Mouse (Mus musculus) kidney, postnatal 25 days (tissue): ENCODE data around the gene Slc23a2.
A peak's percentile ranks its signal among the peaks of the same experiment; 100 is the strongest.

Source experiments
- DNase-seq, 2 experiments: peaks; one replicate each; pipeline ENCODE4 v3.0.0; 2021; ENCODE audit warnings: mixed read lengths in 2 of 2

Slc23a2 gene

GRCm38 (mm10) chr2:132134758-132135157 lies 10.2 kb downstream of the Slc23a2 start:
- DNase-seq = no peak

- no peak for DNase-seq
These were observed 11.5 kb downstream of the Slc23a2 start for GRCm38 (mm10) chr2:132133436-132133835.

GRCm38 (mm10) chr2:132131266-132131665 lies 13.6 kb downstream of the Slc23a2 start:
- peak; percentile 81 to 94 for DNase-seq

GRCm38 (mm10) chr2:132129980-132130379 lies 14.9 kb downstream of the Slc23a2 start:
- no peak for DNase-seq

- DNase-seq = no peak
These were observed 15.7 kb downstream of the Slc23a2 start for GRCm38 (mm10) chr2:132129247-132129646.

- DNase-seq = no peak
These were observed 17.0 kb downstream of the Slc23a2 start for GRCm38 (mm10) chr2:132127904-132128303.

GRCm38 (mm10) chr2:132126292-132126691 lies 18.6 kb downstream of the Slc23a2 start:
- no peak for DNase-seq

- no peak for DNase-seq
These were observed 21.8 kb downstream of the Slc23a2 start for GRCm38 (mm10) chr2:132123063-132123462.

- DNase-seq = no peak
These were observed 23.9 kb downstream of the Slc23a2 start for GRCm38 (mm10) chr2:132121050-132121449.

GRCm38 (mm10) chr2:132118646-132119045 lies 26.3 kb downstream of the Slc23a2 start:
- no peak for DNase-seq

- DNase-seq = no peak
These were observed 29.0 kb downstream of the Slc23a2 start for GRCm38 (mm10) chr2:132115936-132116335.

- DNase-seq = peak in 1 of 2 experiments; percentile 37
These were observed 29.6 kb downstream of the Slc23a2 start for GRCm38 (mm10) chr2:132115344-132115743.

- peak in 1 of 2 experiments; percentile 68 for DNase-seq
These were observed 30.7 kb downstream of the Slc23a2 start for GRCm38 (mm10) chr2:132113962-132114759.

GRCm38 (mm10) chr2:132112319-132112718 lies 32.6 kb downstream of the Slc23a2 start:
- DNase-seq = no peak

GRCm38 (mm10) chr2:132111905-132112304 lies 33.0 kb downstream of the Slc23a2 start:
- DNase-seq = no peak

- peak; percentile 70 to 71 for DNase-seq
These were observed 33.6 kb downstream of the Slc23a2 start for GRCm38 (mm10) chr2:132111266-132111665.

- peak in 1 of 2 experiments; percentile 69 for DNase-seq
These were observed 34.2 kb downstream of the Slc23a2 start for GRCm38 (mm10) chr2:132110702-132111101.

GRCm38 (mm10) chr2:132108988-132109387 lies 35.9 kb downstream of the Slc23a2 start:
- no peak for DNase-seq

GRCm38 (mm10) chr2:132107611-132108010 lies 37.3 kb downstream of the Slc23a2 start:
- DNase-seq = peak; percentile 73 to 77

GRCm38 (mm10) chr2:132106069-132106468 lies 38.8 kb downstream of the Slc23a2 start:
- no peak for DNase-seq

GRCm38 (mm10) chr2:132103265-132103664 lies 41.6 kb downstream of the Slc23a2 start:
- peak in 1 of 2 experiments; percentile 13 for DNase-seq

GRCm38 (mm10) chr2:132102505-132103130 lies 42.3 kb downstream of the Slc23a2 start:
- DNase-seq = peak in 1 of 2 experiments; percentile 35

GRCm38 (mm10) chr2:132098942-132099672 lies 45.8 kb downstream of the Slc23a2 start:
- no peak for DNase-seq
